Mouse (Mus musculus) liver, embryonic 11.5 days (tissue): Measurements from ENCODE around the gene Gabarap. TPM values are rescaled to one million over a fixed set of nuclear protein-coding genes. Genes with fewer than 3 reads are reported as not detected.

Source experiments
- ATAC-seq: fragments of 200-750 bp; cut with Nextera tagmentation; replicated peaks from 2 replicates; pipeline ENCODE4 v1.8.0; 2017; ENCODE audit warnings: moderate number of reproducible peaks, mild to moderate bottlenecking, moderate TSS enrichment, moderate library complexity; ENCODE audit not compliant: low FRiP score
- DNase-seq: peaks from one replicate; pipeline ENCODE4 v3.0.0-alpha.2; 2017; ENCODE audit warnings: low spot score
- H3K27ac ChIP-seq: fragments of 300-500 bp; sonication (generic); 2 replicates; pipeline ENCODE4 v1.5.1; 2014; ENCODE audit warnings: mild to moderate bottlenecking, low read depth, low read length, control low read depth
- H3K27me3 ChIP-seq: fragments of 300-500 bp; sonication (generic); replicated peaks from 2 replicates; pipeline ENCODE4 v1.6.1; 2014; ENCODE audit warnings: low read length, mixed read lengths; ENCODE audit not compliant: control insufficient read depth, insufficient read depth
- H3K36me3 ChIP-seq: fragments of 300-500 bp; sonication (generic); 2 replicates; pipeline ENCODE4 v1.6.1; 2014; ENCODE audit warnings: mild to moderate bottlenecking, low read length, moderate library complexity, mixed read lengths; ENCODE audit not compliant: control insufficient read depth, insufficient read depth
- H3K4me1 ChIP-seq: fragments of 300-500 bp; sonication (generic); replicated peaks from 2 replicates; pipeline ENCODE4 v1.6.1; 2014; ENCODE audit warnings: low read length, mixed read lengths; ENCODE audit not compliant: control insufficient read depth, insufficient read depth
- H3K4me2 ChIP-seq: fragments of 300-500 bp; sonication (generic); 2 replicates; pipeline ENCODE4 v1.6.1; 2014; ENCODE audit warnings: mild to moderate bottlenecking, control low read depth, moderate library complexity
- H3K4me3 ChIP-seq: fragments of 300-500 bp; sonication (generic); 2 replicates; pipeline ENCODE4 v1.5.1; 2014; ENCODE audit warnings: low read depth, low read length, control low read depth
- H3K9ac ChIP-seq: fragments of 300-500 bp; sonication (generic); 2 replicates; pipeline ENCODE4 v1.6.1; 2014; ENCODE audit warnings: low read depth, low read length, control low read depth
- H3K9me3 ChIP-seq: fragments of 300-500 bp; sonication (generic); 2 replicates; pipeline ENCODE4 v1.6.1; 2016; ENCODE audit warnings: low read length, inconsistent platforms, mixed read lengths; ENCODE audit not compliant: control insufficient read depth
- WGBS: fragments of 180-500 bp; shearing (Covaris S2); extraction: QIAGEN DNeasy Blood & Tissue Kit; methylation state at CpG from one replicate; pipeline ENCODE4 v1.1.7; 2014; 5-methylcytosine and 5-hydroxymethylcytosine counted together
- polyA plus RNA-seq: library from polyadenylated mRNA; unstranded; fragments of >200 nt; fragmentation: Nextera tagmentation; extraction: Ambion mirVana; gene quantifications from 2 replicates; pipeline ENCODE4 v1.2.1, GENCODE M21; 2014

Gene Gabarap
- polyA plus RNA-seq, 1 experiment from 2014 or later, result 311 TPM

- Histone ChIP-seq H3K4me1 (peaks cover 20% of the 10 kb centered on the region), H3K27ac (no peak overlapping the region), H3K27me3 (peaks cover 66% of the 10 kb centered on the region), H3K9me3 (no peaks in the 10 kb centered on the region), H3K4me3 (peak overlapping the region; percentile 44), H3K9ac (0 out of 2 replicates have a peak overlapping the region, but pooled peaks have one; percentile 35), H3K36me3 (peaks cover 9% of the 10 kb centered on the region; the same call in 1 of the 2 replicates), H3K4me2 (peak overlapping the region; percentile 81)
- ATAC-seq, result peak; percentile 60
- 2% methylated on average over 59 of the region's 59 CpGs for WGBS
- peak; percentile 69 for DNase-seq
Observed at GRCm38 (mm10) chr11:69966006-69966859, 24.7 kb upstream of the Gabarap start.

- peaks cover 13% of the 10 kb centered on the region; the same call in 1 of the 2 replicates for H3K36me3 ChIP-seq
- peaks cover 61% of the 10 kb centered on the region for H3K27me3 ChIP-seq
- DNase-seq (no peak), ATAC-seq (no peak)
- H3K4me1 ChIP-seq, result peaks cover 20% of the 10 kb centered on the region
- no peak overlapping the region for H3K27ac ChIP-seq
- no peak overlapping the region for H3K9ac ChIP-seq
- no peaks in the 10 kb centered on the region for H3K9me3 ChIP-seq
- peak overlapping the region; percentile 44 for H3K4me3 ChIP-seq
- WGBS, result 35% methylated on average over 17 of the region's 17 CpGs
- peak overlapping the region; percentile 81 for H3K4me2 ChIP-seq
Observed at GRCm38 (mm10) chr11:69966860-69967517, 24.0 kb upstream of the Gabarap start.

GRCm38 (mm10) chr11:69968793-69969192, 22.1 kb upstream of the Gabarap start:
- Histone ChIP-seq H3K9me3 (no peaks in the 10 kb centered on the region), H3K36me3 (peaks cover 18% of the 10 kb centered on the region; the same call in 1 of the 2 replicates), H3K4me3 (no peak overlapping the region), H3K27me3 (peaks cover 43% of the 10 kb centered on the region), H3K9ac (no peak overlapping the region), H3K4me2 (no peak overlapping the region), H3K27ac (no peak overlapping the region), H3K4me1 (peaks cover 20% of the 10 kb centered on the region)
- WGBS, result 75% methylated on average over 4 of the region's 4 CpGs
- DNase-seq (no peak), ATAC-seq (no peak)

DNA sequence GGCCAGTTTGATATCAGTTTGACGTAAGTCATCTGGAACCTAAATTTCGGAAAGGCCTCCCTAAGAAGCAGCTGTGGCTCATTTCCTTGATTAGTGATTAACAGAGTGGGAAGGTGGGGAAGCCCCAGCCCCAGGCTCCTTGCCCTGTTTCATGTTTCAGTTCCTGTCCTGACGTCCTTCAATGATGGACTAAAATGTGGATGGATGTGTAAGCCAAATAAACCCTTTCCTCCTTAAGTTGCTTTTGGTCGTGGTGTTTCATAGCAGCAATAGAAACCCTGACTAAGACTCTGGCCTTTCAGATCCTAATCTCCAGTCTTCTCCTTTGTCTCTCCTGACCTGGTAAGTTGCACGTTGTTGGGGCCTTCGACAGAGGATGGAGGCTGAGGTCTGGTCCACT, 20.7 kb upstream of the Gabarap start:
- WGBS, result 75% methylated on average over 6 of the region's 6 CpGs
- ATAC-seq, result no peak
- Histone ChIP-seq H3K4me1 (peaks cover 19% of the 10 kb centered on the region), H3K4me3 (no peak overlapping the region), H3K9ac (no peak overlapping the region), H3K9me3 (no peaks in the 10 kb centered on the region), H3K36me3 (peaks cover 30% of the 10 kb centered on the region; the same call in 1 of the 2 replicates), H3K4me2 (no peak overlapping the region), H3K27ac (no peak overlapping the region), H3K27me3 (peaks cover 29% of the 10 kb centered on the region)
- DNase-seq, result no peak

DNA sequence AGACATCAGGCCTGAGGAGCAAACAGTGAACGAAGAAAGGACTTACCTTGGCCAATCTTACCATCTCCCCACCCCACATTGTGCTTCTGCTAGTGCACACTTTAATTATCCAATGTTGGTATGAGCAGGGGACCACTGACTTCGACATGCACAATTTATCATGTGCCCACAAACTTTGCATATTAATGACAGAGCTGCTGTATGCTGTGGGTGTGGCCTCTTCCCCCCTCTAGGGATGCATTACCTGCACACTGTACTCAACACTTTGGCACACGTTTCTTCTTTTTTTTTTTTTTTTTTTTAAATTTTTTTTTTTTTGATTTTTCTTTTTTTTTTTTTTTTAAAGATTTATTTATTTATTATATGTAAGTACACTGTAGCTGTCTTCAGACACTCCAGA, 20.2 kb upstream of the Gabarap start:
- Histone ChIP-seq H3K9ac (no peak overlapping the region), H3K27me3 (peaks cover 23% of the 10 kb centered on the region), H3K4me3 (no peak overlapping the region), H3K4me2 (no peak overlapping the region), H3K9me3 (no peaks in the 10 kb centered on the region), H3K4me1 (peaks cover 13% of the 10 kb centered on the region), H3K27ac (no peak overlapping the region), H3K36me3 (peaks cover 30% of the 10 kb centered on the region; the same call in 1 of the 2 replicates)
- WGBS, result 77% methylated on average over 3 of the region's 3 CpGs
- ATAC-seq, result no peak
- DNase-seq, result no peak

DNA sequence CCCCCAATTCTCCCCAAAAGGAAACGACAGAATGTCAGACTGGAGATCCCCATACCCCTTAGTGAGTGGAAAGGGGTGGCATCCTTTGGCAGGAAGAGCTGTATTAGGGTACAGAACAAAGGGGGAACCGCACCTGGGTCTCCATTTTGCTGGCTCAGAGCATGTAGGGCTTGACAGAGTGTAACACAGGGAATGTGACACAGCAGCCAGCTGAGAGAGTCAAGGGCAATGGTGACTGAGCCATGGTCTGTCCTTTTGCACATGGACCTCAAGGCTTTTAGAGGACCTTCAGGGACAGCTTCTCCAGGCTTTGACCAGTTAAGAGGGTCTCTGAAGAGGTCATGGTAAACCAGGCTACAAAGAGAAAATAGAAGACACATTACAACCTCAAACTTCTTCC, 16.0 kb upstream of the Gabarap start:
- Histone ChIP-seq H3K9ac (no peak overlapping the region), H3K4me3 (no peak overlapping the region), H3K27ac (no peak overlapping the region), H3K27me3 (no peaks in the 10 kb centered on the region), H3K36me3 (peaks cover 37% of the 10 kb centered on the region), H3K4me1 (no peaks in the 10 kb centered on the region), H3K9me3 (no peaks in the 10 kb centered on the region), H3K4me2 (no peak overlapping the region)
- DNase-seq (no peak), ATAC-seq (no peak)
- 90% methylated on average over 2 of the region's 2 CpGs for WGBS

GRCm38 (mm10) chr11:69976271-69976670, 14.7 kb upstream of the Gabarap start:
- ATAC-seq, result no peak
- no peaks in the 10 kb centered on the region for H3K27me3 ChIP-seq
- no peak overlapping the region for H3K27ac ChIP-seq
- no peak overlapping the region for H3K4me2 ChIP-seq
- no peaks in the 10 kb centered on the region for H3K4me1 ChIP-seq
- no peak overlapping the region for H3K9ac ChIP-seq
- H3K4me3 ChIP-seq, result 0 out of 2 replicates have a peak overlapping the region, but pooled peaks have one; percentile 10
- whole genome bisulfite sequencing, result 77% methylated on average over 4 of the region's 4 CpGs
- no peak for DNase-seq
- H3K36me3 ChIP-seq, result peaks cover 32% of the 10 kb centered on the region
- no peaks in the 10 kb centered on the region for H3K9me3 ChIP-seq

- H3K4me2 ChIP-seq, result peak overlapping the region; percentile 92
- peak overlapping the region; percentile 94 for H3K4me3 ChIP-seq
- H3K4me1 ChIP-seq, result peaks cover 19% of the 10 kb centered on the region
- H3K36me3 ChIP-seq, result peaks cover 21% of the 10 kb centered on the region
- no peaks in the 10 kb centered on the region for H3K9me3 ChIP-seq
- no peaks in the 10 kb centered on the region for H3K27me3 ChIP-seq
- H3K27ac ChIP-seq, result peak overlapping the region; percentile 99
- peak overlapping the region; percentile 92 for H3K9ac ChIP-seq
- ATAC-seq (no peak), DNase-seq (no peak)
- 2% methylated on average over 16 of the region's 16 CpGs for WGBS
Observed at GRCm38 (mm10) chr11:69979827-69980195, 11.1 kb upstream of the Gabarap start.
